Mouse (Mus musculus): ENCODE measurements around the gene Ankrd60. TPM values are rescaled to one million over a fixed set of nuclear protein-coding genes. Genes with fewer than 3 reads are reported as not detected.

The Ankrd60 gene
- polyA plus RNA-seq (2015; fragmentation: Nextera tagmentation; extraction: Ambion mirVana): not detected in 2 replicates

GRCm38 (mm10) chr2:173577669-173578557 lies at the start of gene Ankrd60:
TSS of gene Ankrd60 (minus strand) at chr2:173578365.

GRCm38 (mm10) chr2:173522376-173522775 lies 55.8 kb downstream of the Ankrd60 start, which contains the start of gene 1700021F07Rik:
TSS of gene 1700021F07Rik (plus strand) at chr2:173522586.

Other genes with a start within 250 kb of the Ankrd60 start
- not detected in 2 replicates for gene 1700021F07Rik, start 55.8 kb downstream of the Ankrd60 start, polyA plus RNA-seq (2015; fragmentation: Nextera tagmentation; extraction: Ambion mirVana)
- gene Rab22a, start 81.4 kb upstream of the Ankrd60 start, polyA plus RNA-seq (2015; fragmentation: Nextera tagmentation; extraction: Ambion mirVana): 15.2 and 19.2 TPM in 2 replicates
- gene 1700010B08Rik, start 141.1 kb upstream of the Ankrd60 start, polyA plus RNA-seq (2015; fragmentation: Nextera tagmentation; extraction: Ambion mirVana): not detected in 2 replicates
- gene Vapb, start 159.1 kb upstream of the Ankrd60 start, polyA plus RNA-seq (2015; fragmentation: Nextera tagmentation; extraction: Ambion mirVana): 5.4 and 6.1 TPM in 2 replicates

Data from spleen, postnatal 0 days (tissue).